Mouse (Mus musculus): Measurements from ENCODE around the gene Mpped1.

DNA sequence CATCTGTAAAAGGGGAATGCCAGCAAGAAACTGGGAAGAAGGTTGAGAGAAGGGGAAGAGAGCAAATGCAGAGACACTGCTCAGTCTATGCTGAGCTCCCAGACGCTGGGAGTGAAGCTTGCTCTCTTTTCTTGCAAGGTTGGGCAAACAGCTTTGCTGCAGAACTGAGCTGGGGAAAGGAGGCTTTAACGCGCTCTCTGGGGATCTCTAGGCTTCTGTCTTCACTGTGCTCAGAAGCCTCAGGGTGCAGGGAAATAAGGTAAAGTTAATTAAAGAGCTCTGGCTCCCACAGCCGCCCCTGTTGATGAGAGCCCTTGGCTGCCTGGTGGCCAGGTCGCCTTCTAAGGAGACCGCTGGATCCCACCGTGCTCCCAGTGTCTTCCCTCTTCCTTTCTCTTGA, 17.7 kb downstream of the Mpped1 start:
- TF ChIP-seq MAFK (IDR thresholded peaks at IDR 0.05; ENCODE audit: insufficient read depth, low read depth, low read length) (no peak), ZNF384 (IDR thresholded peaks at IDR 0.05; ENCODE audit: low read depth, low read length) (no peak), CHD2 (IDR thresholded peaks at IDR 0.05; ENCODE audit: low read depth, low read length) (no peak), HCFC1 (IDR thresholded peaks at IDR 0.05; ENCODE audit: borderline replicate concordance, insufficient read depth, low read length) (no peak), ZC3H11A (IDR thresholded peaks at IDR 0.05; ENCODE audit: borderline replicate concordance, low read depth, low read length) (no peak)
